Mouse (Mus musculus): ENCODE results near the gene Ednra. TPM values are rescaled to one million over a fixed set of nuclear protein-coding genes. Genes with fewer than 3 reads are reported as not detected.

The Ednra gene
- total and polyA plus RNA-seq, 2 experiments from 2014 or later: 4.9 to 5.0 TPM

GRCm38 (mm10) chr8:77732964-77733363 lies 8.7 kb upstream of the Ednra start:
- no peak overlapping the region for H3K4me3 ChIP-seq (ENCODE audit: low read depth, low read length)
- H3K36me3 ChIP-seq (ENCODE audit: insufficient read depth, low read length): no peaks in the 10 kb centered on the region
- no peak overlapping the region for H3K9ac ChIP-seq (replicated peaks; ENCODE audit: low read length, poor library complexity, severe bottlenecking)
- no peaks in the 10 kb centered on the region for H3K4me1 ChIP-seq (ENCODE audit: insufficient read depth, low read length)
- ATAC-seq (ENCODE audit: low FRiP score) (no peak), DNase-seq (ENCODE audit: low spot score) (no peak)
- H3K4me2 ChIP-seq (ENCODE audit: low read depth, low read length, poor library complexity, severe bottlenecking): no peak overlapping the region
- TF ChIP-seq CTCF (IDR thresholded peaks at IDR 0.05): no peak
- H3K27me3 ChIP-seq (ENCODE audit: insufficient read depth, low read length): no peaks in the 10 kb centered on the region
- 65% methylated on average over 3 of the region's 3 CpGs for WGBS
- 0 out of 2 replicates have a peak, but pooled peaks cover 7% of the 10 kb centered on the region for H3K9me3 ChIP-seq (ENCODE audit: low read length)
- H3K27ac ChIP-seq (ENCODE audit: low read depth, low read length): no peak overlapping the region

- no peaks in the 10 kb centered on the region for H3K36me3 ChIP-seq (ENCODE audit: insufficient read depth, low read length)
- no peak overlapping the region for H3K9ac ChIP-seq (replicated peaks; ENCODE audit: low read length, poor library complexity, severe bottlenecking)
- TF ChIP-seq CTCF (IDR thresholded peaks at IDR 0.05): no peak
- H3K27ac ChIP-seq (ENCODE audit: low read depth, low read length): no peak overlapping the region
- no peaks in the 10 kb centered on the region for H3K27me3 ChIP-seq (ENCODE audit: insufficient read depth, low read length)
- 77% methylated on average over 5 of the region's 5 CpGs for WGBS
- no peak overlapping the region for H3K4me2 ChIP-seq (ENCODE audit: low read depth, low read length, poor library complexity, severe bottlenecking)
- ATAC-seq (ENCODE audit: low FRiP score): no peak
- peaks cover 6% of the 10 kb centered on the region; the same call in 1 of the 2 replicates for H3K4me1 ChIP-seq (ENCODE audit: insufficient read depth, low read length)
- DNase-seq (ENCODE audit: low spot score): no peak
- no peaks in the 10 kb centered on the region for H3K9me3 ChIP-seq (ENCODE audit: low read length)
- H3K4me3 ChIP-seq (ENCODE audit: low read depth, low read length): no peak overlapping the region
Measured at GRCm38 (mm10) chr8:77725406-77725805, 1.1 kb upstream of the Ednra start.

GRCm38 (mm10) chr8:77723534-77724045 lies 674 bp downstream of the Ednra start:
- Histone ChIP-seq H3K9me3 (ENCODE audit: low read length) (no peaks in the 10 kb centered on the region), H3K4me3 (ENCODE audit: low read depth, low read length) (peak overlapping the region; percentile 40), H3K27me3 (ENCODE audit: insufficient read depth, low read length) (no peaks in the 10 kb centered on the region), H3K36me3 (ENCODE audit: insufficient read depth, low read length) (no peaks in the 10 kb centered on the region), H3K9ac (replicated peaks; ENCODE audit: low read length, poor library complexity, severe bottlenecking) (peak overlapping the region; percentile 44), H3K27ac (ENCODE audit: low read depth, low read length) (peak overlapping the region; percentile 55), H3K4me2 (ENCODE audit: low read depth, low read length, poor library complexity, severe bottlenecking) (peak overlapping the region; percentile 84), H3K4me1 (ENCODE audit: insufficient read depth, low read length) (peaks cover 6% of the 10 kb centered on the region; the same call in 1 of the 2 replicates)
- 3% methylated on average over 16 of the region's 16 CpGs for WGBS
- peak; percentile 57; the same call in 1 of the 2 replicates for ATAC-seq (ENCODE audit: low FRiP score)
- DNase-seq (ENCODE audit: low spot score): peak; percentile 22
- TF ChIP-seq CTCF (IDR thresholded peaks at IDR 0.05): no peak

- H3K4me1 ChIP-seq (ENCODE audit: insufficient read depth, low read length): peaks cover 6% of the 10 kb centered on the region; the same call in 1 of the 2 replicates
- H3K27me3 ChIP-seq (ENCODE audit: insufficient read depth, low read length): no peaks in the 10 kb centered on the region
- 95% methylated on average over 4 of the region's 4 CpGs for WGBS
- H3K4me3 ChIP-seq (ENCODE audit: low read depth, low read length): peak overlapping the region; percentile 40; the same call in 1 of the 2 replicates
- H3K9me3 ChIP-seq (ENCODE audit: low read length): no peaks in the 10 kb centered on the region
- TF ChIP-seq CTCF (IDR thresholded peaks at IDR 0.05): no peak
- DNase-seq (ENCODE audit: low spot score): no peak
- H3K36me3 ChIP-seq (ENCODE audit: insufficient read depth, low read length): no peaks in the 10 kb centered on the region
- no peak overlapping the region for H3K9ac ChIP-seq (replicated peaks; ENCODE audit: low read length, poor library complexity, severe bottlenecking)
- peak overlapping the region; percentile 84; the same call in 1 of the 2 replicates for H3K4me2 ChIP-seq (ENCODE audit: low read depth, low read length, poor library complexity, severe bottlenecking)
- H3K27ac ChIP-seq (ENCODE audit: low read depth, low read length): no peak overlapping the region
- ATAC-seq (ENCODE audit: low FRiP score): no peak
Measured at GRCm38 (mm10) chr8:77723018-77723417, 1.2 kb downstream of the Ednra start.

- 89% methylated on average over 2 of the region's 2 CpGs for WGBS
- DNase-seq (ENCODE audit: low spot score): no peak
Measured at GRCm38 (mm10) chr8:77718933-77719332, 5.3 kb downstream of the Ednra start.

GRCm38 (mm10) chr8:77717036-77717435 lies 7.2 kb downstream of the Ednra start:
- H3K36me3 ChIP-seq (ENCODE audit: insufficient read depth, low read length): no peaks in the 10 kb centered on the region
- H3K4me2 ChIP-seq (ENCODE audit: low read depth, low read length, poor library complexity, severe bottlenecking): no peak overlapping the region
- no peak for ATAC-seq (ENCODE audit: low FRiP score)
- no peak overlapping the region for H3K27ac ChIP-seq (ENCODE audit: low read depth, low read length)
- H3K27me3 ChIP-seq (ENCODE audit: insufficient read depth, low read length): no peaks in the 10 kb centered on the region
- DNase-seq (ENCODE audit: low spot score): no peak
- 51% methylated on average over 2 of the region's 2 CpGs for WGBS
- no peak overlapping the region for H3K4me3 ChIP-seq (ENCODE audit: low read depth, low read length)
- TF ChIP-seq CTCF (IDR thresholded peaks at IDR 0.05): no peak
- no peaks in the 10 kb centered on the region for H3K4me1 ChIP-seq (ENCODE audit: insufficient read depth, low read length)
- no peaks in the 10 kb centered on the region for H3K9me3 ChIP-seq (ENCODE audit: low read length)
- H3K9ac ChIP-seq (replicated peaks; ENCODE audit: low read length, poor library complexity, severe bottlenecking): no peak overlapping the region

More at GRCm38 (mm10) chr8:77718933-77719332, 5.3 kb downstream of the Ednra start:
- Histone ChIP-seq H3K9me3 (ENCODE audit: low read length) (no peaks in the 10 kb centered on the region), H3K27ac (ENCODE audit: low read depth, low read length) (no peak overlapping the region), H3K36me3 (ENCODE audit: insufficient read depth, low read length) (no peaks in the 10 kb centered on the region), H3K4me1 (ENCODE audit: insufficient read depth, low read length) (peaks cover 3% of the 10 kb centered on the region; the same call in 1 of the 2 replicates), H3K9ac (replicated peaks; ENCODE audit: low read length, poor library complexity, severe bottlenecking) (no peak overlapping the region), H3K27me3 (ENCODE audit: insufficient read depth, low read length) (no peaks in the 10 kb centered on the region), H3K4me3 (ENCODE audit: low read depth, low read length) (no peak overlapping the region), H3K4me2 (ENCODE audit: low read depth, low read length, poor library complexity, severe bottlenecking) (no peak overlapping the region)
- no peak for ATAC-seq (ENCODE audit: low FRiP score)
- no peak for TF ChIP-seq CTCF (IDR thresholded peaks at IDR 0.05)

All from midbrain, postnatal 0 days (tissue).